Mouse (Mus musculus) stomach, embryonic 14.5 days (tissue): ENCODE data around the gene Gm8005. TPM values are rescaled to one million over a fixed set of nuclear protein-coding genes. Genes with fewer than 3 reads are reported as not detected.
"Not testable (repeated sequence)": the region's sequence is repeated elsewhere in the genome, so short reads cannot be mapped to it uniquely, and the experiment has no call there.

ENCODE experiments used
- ATAC-seq: fragments of 200-750 bp; cut with Nextera tagmentation; 2 replicates; pipeline ENCODE4 v1.8.0; 2017; ENCODE audit warnings: low read depth, moderate TSS enrichment; ENCODE audit not compliant: insufficient number of reproducible peaks, insufficient read depth, low FRiP score
- H3K27ac ChIP-seq: fragments of 300-500 bp; sonication (generic); 2 replicates; pipeline ENCODE4 v1.5.1; 2014; ENCODE audit warnings: mild to moderate bottlenecking, low read length, moderate library complexity, mixed read lengths
- H3K27me3 ChIP-seq: fragments of 300-500 bp; sonication (generic); 2 replicates; pipeline ENCODE4 v1.6.1; 2014; ENCODE audit warnings: low read length, control low read depth, mixed read lengths; ENCODE audit not compliant: control insufficient read depth, insufficient read depth
- H3K36me3 ChIP-seq: fragments of 300-500 bp; sonication (generic); 2 replicates; pipeline ENCODE4 v1.6.1; 2014; ENCODE audit warnings: mild to moderate bottlenecking, control low read depth, low read length, moderate library complexity, mixed read lengths; ENCODE audit not compliant: control insufficient read depth, insufficient read depth
- H3K4me1 ChIP-seq: fragments of 300-500 bp; sonication (generic); 2 replicates; pipeline ENCODE4 v1.6.1; 2014; ENCODE audit warnings: low read length, control low read depth, mixed read lengths; ENCODE audit not compliant: control insufficient read depth, insufficient read depth
- H3K4me2 ChIP-seq: fragments of 300-500 bp; sonication (generic); replicated peaks from 2 replicates; pipeline ENCODE4 v1.6.1; 2014; ENCODE audit warnings: low read depth, low read length, control low read depth
- H3K4me3 ChIP-seq: fragments of 300-500 bp; sonication (generic); 2 replicates; pipeline ENCODE4 v1.5.1; 2014; ENCODE audit warnings: low read depth, low read length, control low read depth
- H3K9ac ChIP-seq: fragments of 300-500 bp; sonication (generic); replicated peaks from 2 replicates; pipeline ENCODE4 v1.6.1; 2014; ENCODE audit warnings: low read depth, mild to moderate bottlenecking, control low read depth, low read length, moderate library complexity, mixed read lengths
- H3K9me3 ChIP-seq: fragments of 300-500 bp; sonication (generic); 2 replicates; pipeline ENCODE4 v1.6.1; 2016; ENCODE audit warnings: low read depth, low read length, control low read depth; ENCODE audit not compliant: control insufficient read depth
- WGBS: fragments of 180-500 bp; shearing (Covaris S2); extraction: QIAGEN DNeasy Blood & Tissue Kit; methylation state at CpG from one replicate; pipeline ENCODE4 v1.1.7; 2014; 5-methylcytosine and 5-hydroxymethylcytosine counted together
- polyA plus RNA-seq: library from polyadenylated mRNA; unstranded; fragments of >200 nt; fragmentation: Nextera tagmentation; extraction: Ambion mirVana; gene quantifications from 2 replicates; pipeline ENCODE4 v1.2.1, GENCODE M21; 2014

Gene Gm8005
- not detected in 2 replicates for polyA plus RNA-seq

- H3K4me2 ChIP-seq, H3K27me3 ChIP-seq, H3K36me3 ChIP-seq, H3K27ac ChIP-seq, H3K4me3 ChIP-seq, ATAC-seq, H3K4me1 ChIP-seq, H3K9me3 ChIP-seq, H3K9ac ChIP-seq: not testable (repeated sequence)
- 97% methylated on average over 2 of the region's 4 CpGs for WGBS
These were observed at the start of gene Gm8005 for GRCm38 (mm10) chr14:42439573-42439972. TSS of gene Gm8005 (minus strand) at chr14:42439673.

- WGBS: 48% methylated on average over 2 of the region's 2 CpGs
- not testable (repeated sequence) for H3K9ac ChIP-seq, H3K4me3 ChIP-seq
These were observed 24.1 kb upstream of the Gm8005 start, which contains the start of gene Gm8011 for GRCm38 (mm10) chr14:42463581-42463980. TSS of gene Gm8011 (plus strand) at chr14:42463881.

More at GRCm38 (mm10) chr14:42463581-42463980, 24.1 kb upstream of the Gm8005 start, which contains the start of gene Gm8011:
- not testable (repeated sequence) for H3K27me3 ChIP-seq, H3K4me1 ChIP-seq, H3K9me3 ChIP-seq, H3K4me2 ChIP-seq, ATAC-seq, H3K27ac ChIP-seq, H3K36me3 ChIP-seq

Other genes starting within 250 kb of the Gm8005 start
- not detected in 2 replicates for gene Gm3573, start 248.9 kb downstream of the Gm8005 start, polyA plus RNA-seq
- not detected in 2 replicates for gene Gm17026, start 179.6 kb downstream of the Gm8005 start, polyA plus RNA-seq
- not detected in 2 replicates for gene Gm9611, start 142.3 kb downstream of the Gm8005 start, polyA plus RNA-seq
- not detected in 2 replicates for gene Gm7995, start 129.5 kb downstream of the Gm8005 start, polyA plus RNA-seq
- gene Gm8011, start 24.2 kb upstream of the Gm8005 start, polyA plus RNA-seq: not detected in 2 replicates
- not detected in 2 replicates for gene Gm8020, start 62.7 kb upstream of the Gm8005 start, polyA plus RNA-seq
- gene Gm8024, start 84.6 kb upstream of the Gm8005 start, polyA plus RNA-seq: not detected in 2 replicates
- not detected in 2 replicates for gene Gm17124, start 160.2 kb upstream of the Gm8005 start, polyA plus RNA-seq
- gene Gm3633, start 202.2 kb upstream of the Gm8005 start, polyA plus RNA-seq: not detected in 2 replicates
- not detected in 2 replicates for gene Gm10378, start 216.3 kb upstream of the Gm8005 start, polyA plus RNA-seq